Mouse (Mus musculus): Measurements from ENCODE around the gene Eif4ebp2. TPM values are rescaled to one million over a fixed set of nuclear protein-coding genes. Genes with fewer than 3 reads are reported as not detected.

The Eif4ebp2 gene
- polyA plus RNA-seq, 1 experiment from 2014 or later, result 46.8 TPM

DNA sequence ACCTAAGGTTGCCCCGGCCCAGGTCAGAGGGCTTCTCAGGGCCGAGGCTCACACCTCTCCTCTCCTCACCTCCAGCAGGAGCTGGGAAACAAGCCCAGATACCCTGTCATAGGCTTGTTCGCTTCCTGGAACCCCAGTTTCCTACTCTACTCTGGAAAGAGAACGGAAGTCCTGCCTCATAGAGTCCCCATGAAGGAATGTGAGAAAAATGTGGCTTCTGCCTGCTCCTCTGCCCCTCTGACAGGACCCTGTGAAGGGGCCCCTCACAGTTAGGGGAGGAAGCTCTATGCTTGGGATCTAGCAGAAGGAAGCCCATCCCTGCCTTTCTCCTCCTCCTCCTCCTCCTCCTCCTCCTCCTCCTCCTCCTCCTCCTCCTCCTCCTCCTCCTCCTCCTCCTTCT lies 59.9 kb downstream of the Eif4ebp2 start:
- no peaks in the 10 kb centered on the region for H3K27me3 ChIP-seq (ENCODE audit: control insufficient read depth, insufficient read depth, low read length)
- no peak for DNase-seq
- H3K36me3 ChIP-seq (ENCODE audit: control insufficient read depth, insufficient read depth, low read length), result no peaks in the 10 kb centered on the region
- H3K4me3 ChIP-seq (replicated peaks; ENCODE audit: low read depth, low read length), result no peak overlapping the region
- no peak for ATAC-seq (ENCODE audit: low FRiP score, low TSS enrichment)
- H3K9ac ChIP-seq (replicated peaks; ENCODE audit: low read length), result no peak overlapping the region
- 58% methylated on average over 4 of the region's 4 CpGs for WGBS
- H3K4me1 ChIP-seq (ENCODE audit: control insufficient read depth, insufficient read depth, low read length), result no peaks in the 10 kb centered on the region
- H3K4me2 ChIP-seq (ENCODE audit: low read length), result no peak overlapping the region
- H3K9me3 ChIP-seq (ENCODE audit: control insufficient read depth, low read length), result no peaks in the 10 kb centered on the region
- no peak overlapping the region for H3K27ac ChIP-seq (replicated peaks; ENCODE audit: low read depth, low read length)

DNA sequence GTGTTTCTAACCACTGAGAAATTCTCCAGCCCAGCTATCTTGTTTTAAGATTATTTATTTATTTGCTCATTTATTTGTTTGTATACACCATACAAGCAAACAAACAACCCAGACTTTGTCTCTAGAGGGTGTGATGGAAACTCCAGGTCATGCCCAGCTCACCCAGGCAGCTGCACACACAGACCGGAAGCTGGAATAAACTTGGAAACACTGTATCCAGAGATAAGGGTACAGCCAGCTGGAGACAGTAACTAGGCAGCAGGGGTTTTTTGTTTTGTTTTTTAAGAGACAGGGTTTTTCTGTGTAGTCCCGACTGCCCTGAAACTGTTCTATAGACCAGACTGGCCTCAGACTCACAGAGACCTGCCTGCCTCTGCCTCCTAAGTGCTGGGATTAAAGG lies 62.3 kb downstream of the Eif4ebp2 start:
- Histone ChIP-seq H3K4me2 (ENCODE audit: low read length) (no peak overlapping the region), H3K4me1 (ENCODE audit: control insufficient read depth, insufficient read depth, low read length) (no peaks in the 10 kb centered on the region)

DNA sequence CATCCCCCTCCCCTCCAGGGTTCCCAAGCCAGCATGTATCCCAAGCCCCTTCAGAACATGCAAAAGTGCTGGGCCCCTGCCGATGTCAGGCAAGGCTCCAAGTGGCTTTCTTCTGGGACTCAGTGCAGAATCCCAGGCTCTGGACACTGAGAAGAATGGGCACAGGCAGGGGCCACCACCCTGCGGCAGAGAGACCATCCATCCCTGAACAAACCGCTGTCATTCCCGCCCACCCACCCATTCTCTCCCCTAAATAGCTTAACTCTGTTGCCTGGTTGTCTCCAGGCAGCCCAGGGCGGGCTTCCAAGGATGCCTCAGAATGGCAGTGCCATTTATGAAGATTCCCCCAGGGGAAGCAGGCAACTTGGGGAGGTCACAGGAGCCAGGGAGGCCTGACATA lies 63.4 kb downstream of the Eif4ebp2 start:
- 11% methylated on average over 5 of the region's 5 CpGs for WGBS
- Histone ChIP-seq H3K27ac (replicated peaks; ENCODE audit: low read depth, low read length) (no peak overlapping the region), H3K36me3 (ENCODE audit: control insufficient read depth, insufficient read depth, low read length) (no peaks in the 10 kb centered on the region), H3K4me3 (replicated peaks; ENCODE audit: low read depth, low read length) (no peak overlapping the region), H3K27me3 (ENCODE audit: control insufficient read depth, insufficient read depth, low read length) (no peaks in the 10 kb centered on the region), H3K9me3 (ENCODE audit: control insufficient read depth, low read length) (no peaks in the 10 kb centered on the region), H3K9ac (replicated peaks; ENCODE audit: low read length) (no peak overlapping the region), H3K4me2 (ENCODE audit: low read length) (no peak overlapping the region), H3K4me1 (ENCODE audit: control insufficient read depth, insufficient read depth, low read length) (peaks cover 2% of the 10 kb centered on the region)
- ATAC-seq (ENCODE audit: low FRiP score, low TSS enrichment), result no peak; the same call in 1 of the 2 replicates
- DNase-seq, result peak; percentile 44

More for the DNA sequence above, 62.3 kb downstream of the Eif4ebp2 start:
- no peak overlapping the region for H3K27ac ChIP-seq (replicated peaks; ENCODE audit: low read depth, low read length)
- no peaks in the 10 kb centered on the region for H3K36me3 ChIP-seq (ENCODE audit: control insufficient read depth, insufficient read depth, low read length)
- H3K27me3 ChIP-seq (ENCODE audit: control insufficient read depth, insufficient read depth, low read length), result no peaks in the 10 kb centered on the region
- H3K9me3 ChIP-seq (ENCODE audit: control insufficient read depth, low read length), result no peaks in the 10 kb centered on the region
- no peak overlapping the region for H3K9ac ChIP-seq (replicated peaks; ENCODE audit: low read length)
- WGBS, result 74% methylated on average over 2 of the region's 2 CpGs
- ATAC-seq (ENCODE audit: low FRiP score, low TSS enrichment), result no peak
- DNase-seq, result no peak
- no peak overlapping the region for H3K4me3 ChIP-seq (replicated peaks; ENCODE audit: low read depth, low read length)

DNA sequence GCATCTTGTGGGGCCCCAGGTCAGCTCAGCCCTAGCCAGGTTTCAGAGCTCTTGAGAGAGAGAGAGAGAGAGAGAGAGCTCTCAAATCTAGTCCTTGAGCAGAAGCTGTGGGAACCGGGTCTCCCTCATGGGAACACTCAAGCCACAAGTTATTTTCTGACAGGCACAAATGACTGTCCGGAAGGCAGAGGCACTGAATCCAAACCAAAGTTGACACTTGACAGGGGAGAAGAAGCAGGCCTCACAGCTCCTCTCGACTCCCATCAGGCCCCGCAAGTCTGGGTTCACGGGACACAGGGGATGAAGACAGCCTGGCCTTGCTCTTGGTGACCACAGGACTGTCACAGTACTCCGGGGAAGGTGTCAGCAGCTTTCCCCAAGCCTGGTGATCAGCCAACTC lies 66.2 kb downstream of the Eif4ebp2 start:
- H3K9ac ChIP-seq (replicated peaks; ENCODE audit: low read length), result no peak overlapping the region
- DNase-seq (no peak), ATAC-seq (ENCODE audit: low FRiP score, low TSS enrichment) (no peak)
- no peak overlapping the region for H3K4me3 ChIP-seq (replicated peaks; ENCODE audit: low read depth, low read length)
- H3K27me3 ChIP-seq (ENCODE audit: control insufficient read depth, insufficient read depth, low read length), result no peaks in the 10 kb centered on the region
- H3K36me3 ChIP-seq (ENCODE audit: control insufficient read depth, insufficient read depth, low read length), result no peaks in the 10 kb centered on the region
- no peak overlapping the region for H3K27ac ChIP-seq (replicated peaks; ENCODE audit: low read depth, low read length)
- 81% methylated on average over 6 of the region's 6 CpGs for WGBS
- no peak overlapping the region for H3K4me2 ChIP-seq (ENCODE audit: low read length)
- H3K9me3 ChIP-seq (ENCODE audit: control insufficient read depth, low read length), result no peaks in the 10 kb centered on the region
- peaks cover 16% of the 10 kb centered on the region for H3K4me1 ChIP-seq (ENCODE audit: control insufficient read depth, insufficient read depth, low read length)

DNA sequence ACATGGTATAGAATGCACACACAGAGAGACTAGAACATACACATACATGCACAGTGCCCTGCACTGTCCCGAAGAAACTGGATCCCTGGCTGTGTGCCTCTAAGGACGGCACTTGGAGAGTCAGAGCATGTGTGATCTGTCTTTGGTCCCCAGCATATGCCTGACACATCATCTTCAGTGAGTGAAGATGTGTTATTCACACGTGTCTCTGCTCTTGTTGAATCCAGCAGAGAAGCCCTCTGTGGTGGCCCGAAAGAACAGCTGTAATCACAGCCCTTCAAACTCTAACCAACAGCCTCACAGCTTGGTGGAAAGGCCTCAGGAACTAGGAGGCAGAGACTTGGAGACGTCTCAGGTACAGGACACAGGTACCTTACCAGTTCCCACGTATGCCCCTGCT lies 67.3 kb downstream of the Eif4ebp2 start:
- Histone ChIP-seq H3K9ac (replicated peaks; ENCODE audit: low read length) (no peak overlapping the region), H3K4me1 (ENCODE audit: control insufficient read depth, insufficient read depth, low read length) (peaks cover 20% of the 10 kb centered on the region), H3K9me3 (ENCODE audit: control insufficient read depth, low read length) (no peaks in the 10 kb centered on the region), H3K27me3 (ENCODE audit: control insufficient read depth, insufficient read depth, low read length) (no peaks in the 10 kb centered on the region), H3K4me2 (ENCODE audit: low read length) (no peak overlapping the region), H3K27ac (replicated peaks; ENCODE audit: low read depth, low read length) (no peak overlapping the region), H3K4me3 (replicated peaks; ENCODE audit: low read depth, low read length) (no peak overlapping the region), H3K36me3 (ENCODE audit: control insufficient read depth, insufficient read depth, low read length) (no peaks in the 10 kb centered on the region)
- no peak for DNase-seq
- 86% methylated on average over 6 of the region's 6 CpGs for WGBS
- ATAC-seq (ENCODE audit: low FRiP score, low TSS enrichment), result no peak

- Histone ChIP-seq H3K4me2 (ENCODE audit: low read length) (peak overlapping the region; percentile 90), H3K9ac (replicated peaks; ENCODE audit: low read length) (peak overlapping the region; percentile 71), H3K9me3 (ENCODE audit: control insufficient read depth, low read length) (no peaks in the 10 kb centered on the region), H3K4me1 (ENCODE audit: control insufficient read depth, insufficient read depth, low read length) (peaks cover 27% of the 10 kb centered on the region), H3K27me3 (ENCODE audit: control insufficient read depth, insufficient read depth, low read length) (no peaks in the 10 kb centered on the region), H3K4me3 (replicated peaks; ENCODE audit: low read depth, low read length) (peak overlapping the region; percentile 61), H3K27ac (replicated peaks; ENCODE audit: low read depth, low read length) (peak overlapping the region; percentile 45; the same call in 1 of the 2 replicates), H3K36me3 (ENCODE audit: control insufficient read depth, insufficient read depth, low read length) (no peaks in the 10 kb centered on the region)
- DNase-seq (no peak), ATAC-seq (ENCODE audit: low FRiP score, low TSS enrichment) (peak; percentile 35; the same call in 1 of the 2 replicates)
- WGBS, result 2% methylated on average over 11 of the region's 11 CpGs
Observed at GRCm38 (mm10) chr10:61383715-61384047, 68.8 kb downstream of the Eif4ebp2 start.

DNA sequence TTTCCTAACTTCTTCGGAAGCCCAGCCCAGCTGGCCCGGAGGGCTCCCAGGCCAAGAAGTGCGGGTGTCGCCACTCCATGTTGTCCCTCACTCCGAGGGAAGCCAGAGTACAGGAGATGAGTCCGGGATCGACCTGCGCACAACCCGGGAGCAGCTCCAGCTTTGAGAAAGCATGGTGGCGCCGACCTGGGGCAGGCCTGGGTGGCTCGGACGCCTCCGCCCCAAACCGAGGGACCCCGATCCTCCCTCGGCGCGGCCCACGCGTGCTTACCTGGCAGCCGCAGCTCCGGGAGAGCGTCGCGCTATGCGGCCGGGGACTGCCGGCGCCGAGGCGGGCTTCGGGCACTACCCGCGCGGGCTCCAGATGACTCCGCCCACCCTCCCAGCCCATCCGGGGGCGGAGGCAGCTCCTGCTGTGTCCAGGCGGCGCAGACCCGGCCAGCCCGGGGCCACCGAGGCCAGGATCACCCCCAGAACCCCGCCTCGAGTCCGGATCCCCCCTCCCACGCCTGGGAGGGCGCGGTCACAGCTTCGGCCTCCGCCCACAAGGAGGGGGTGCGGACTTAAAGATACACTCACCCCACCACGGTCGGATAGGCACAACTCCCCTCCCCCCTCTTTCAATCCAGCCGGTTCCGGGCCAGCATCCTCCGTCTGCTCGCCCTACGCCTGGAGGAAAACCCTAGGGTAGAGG lies 69.3 kb downstream of the Eif4ebp2 start, which contains the start of gene Pald1:
Pald1 (minus strand) TSS at position 510 of the 694 bp plus-strand sequence.
- H3K9me3 ChIP-seq (ENCODE audit: control insufficient read depth, low read length), result no peaks in the 10 kb centered on the region

DNA sequence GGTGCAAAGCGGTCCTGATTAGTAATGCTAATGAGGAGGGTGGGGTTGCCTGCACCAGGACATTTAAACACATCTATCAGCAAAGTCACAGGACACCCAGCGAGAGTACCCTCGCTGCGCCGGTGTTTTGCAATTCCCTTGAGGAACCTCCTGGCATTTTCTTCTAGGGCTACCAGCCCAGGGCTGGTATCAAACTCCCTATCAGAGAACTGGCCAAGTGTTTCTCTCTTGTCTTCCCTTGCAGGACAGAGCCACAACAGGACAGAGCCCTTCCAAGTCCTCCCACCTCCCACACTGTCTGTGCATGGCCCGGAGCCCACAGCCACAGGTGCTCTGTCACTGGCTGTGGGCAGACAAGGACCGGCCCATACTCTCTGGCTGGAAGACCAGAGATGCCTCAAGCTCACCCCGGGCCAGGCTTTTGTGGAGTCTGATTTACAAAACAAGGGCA lies 70.2 kb downstream of the Eif4ebp2 start:
- Histone ChIP-seq H3K4me3 (replicated peaks; ENCODE audit: low read depth, low read length) (peak overlapping the region; percentile 61), H3K27me3 (ENCODE audit: control insufficient read depth, insufficient read depth, low read length) (no peaks in the 10 kb centered on the region), H3K4me2 (ENCODE audit: low read length) (peak overlapping the region; percentile 90), H3K36me3 (ENCODE audit: control insufficient read depth, insufficient read depth, low read length) (no peaks in the 10 kb centered on the region), H3K4me1 (ENCODE audit: control insufficient read depth, insufficient read depth, low read length) (peaks cover 27% of the 10 kb centered on the region), H3K9ac (replicated peaks; ENCODE audit: low read length) (peak overlapping the region; percentile 71; the same call in 1 of the 2 replicates), H3K27ac (replicated peaks; ENCODE audit: low read depth, low read length) (no peak overlapping the region), H3K9me3 (ENCODE audit: control insufficient read depth, low read length) (no peaks in the 10 kb centered on the region)
- DNase-seq (no peak), ATAC-seq (ENCODE audit: low FRiP score, low TSS enrichment) (no peak)
- WGBS, result 2% methylated on average over 8 of the region's 8 CpGs

More for the DNA sequence above, 69.3 kb downstream of the Eif4ebp2 start, which contains the start of gene Pald1:
- Histone ChIP-seq H3K27me3 (ENCODE audit: control insufficient read depth, insufficient read depth, low read length) (no peaks in the 10 kb centered on the region), H3K4me2 (ENCODE audit: low read length) (peak within 1 kb of the TSS; percentile 90), H3K4me1 (ENCODE audit: control insufficient read depth, insufficient read depth, low read length) (peaks cover 27% of the 10 kb centered on the region), H3K27ac (replicated peaks; ENCODE audit: low read depth, low read length) (peak within 1 kb of the TSS; percentile 45; the same call in 1 of the 2 replicates), H3K4me3 (replicated peaks; ENCODE audit: low read depth, low read length) (peak within 1 kb of the TSS; percentile 61), H3K36me3 (ENCODE audit: control insufficient read depth, insufficient read depth, low read length) (no peaks in the 10 kb centered on the region), H3K9ac (replicated peaks; ENCODE audit: low read length) (peak within 1 kb of the TSS; percentile 71)
- WGBS, result under 1% methylated on average over 55 of the region's 60 CpGs
- ATAC-seq (ENCODE audit: low FRiP score, low TSS enrichment), result peak; percentile 83
- DNase-seq, result peak; percentile 86

DNA sequence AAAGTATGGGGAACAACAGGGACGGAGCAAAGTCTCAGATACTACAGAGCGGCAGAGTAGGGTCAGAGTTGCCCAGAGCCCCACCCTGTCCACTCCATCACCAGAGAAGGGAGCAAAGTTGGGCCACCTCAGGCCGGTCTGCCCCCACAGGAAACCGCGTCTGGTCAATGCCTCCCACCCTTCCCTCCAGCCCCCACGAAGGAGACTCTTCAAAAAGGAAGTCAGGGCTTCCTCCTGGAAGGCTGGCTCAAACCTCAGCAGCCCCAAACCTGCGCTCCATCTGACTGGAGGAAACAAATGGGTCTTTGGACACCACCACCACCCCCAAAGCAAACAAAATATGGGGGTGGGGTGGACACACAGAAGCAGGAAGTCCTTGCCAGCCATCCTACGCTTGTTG lies 70.6 kb downstream of the Eif4ebp2 start:
- Histone ChIP-seq H3K9ac (replicated peaks; ENCODE audit: low read length) (peak overlapping the region; percentile 71; the same call in 1 of the 2 replicates), H3K4me1 (ENCODE audit: control insufficient read depth, insufficient read depth, low read length) (peaks cover 27% of the 10 kb centered on the region), H3K9me3 (ENCODE audit: control insufficient read depth, low read length) (no peaks in the 10 kb centered on the region), H3K27ac (replicated peaks; ENCODE audit: low read depth, low read length) (no peak overlapping the region), H3K4me2 (ENCODE audit: low read length) (peak overlapping the region; percentile 90), H3K27me3 (ENCODE audit: control insufficient read depth, insufficient read depth, low read length) (no peaks in the 10 kb centered on the region), H3K4me3 (replicated peaks; ENCODE audit: low read depth, low read length) (peak overlapping the region; percentile 61), H3K36me3 (ENCODE audit: control insufficient read depth, insufficient read depth, low read length) (no peaks in the 10 kb centered on the region)
- WGBS, result 14% methylated on average over 8 of the region's 8 CpGs
- DNase-seq (no peak), ATAC-seq (ENCODE audit: low FRiP score, low TSS enrichment) (no peak)
